Mouse (Mus musculus): Measurements from ENCODE around the gene Egflam.

Gene Egflam

GRCm38 (mm10) chr15:7173776-7174175, 224.4 kb downstream of the Egflam start:
- WGBS = 91% methylated on average over 8 of the region's 8 CpGs

- WGBS = 88% methylated on average over 7 of the region's 7 CpGs
Measured at GRCm38 (mm10) chr15:7173346-7173745, 224.8 kb downstream of the Egflam start.

GRCm38 (mm10) chr15:7172875-7173274, 225.3 kb downstream of the Egflam start:
- 57% methylated on average over 2 of the region's 2 CpGs for WGBS

GRCm38 (mm10) chr15:7167906-7168532, 230.2 kb downstream of the Egflam start:
- 85% methylated on average over 11 of the region's 11 CpGs for WGBS

DNA sequence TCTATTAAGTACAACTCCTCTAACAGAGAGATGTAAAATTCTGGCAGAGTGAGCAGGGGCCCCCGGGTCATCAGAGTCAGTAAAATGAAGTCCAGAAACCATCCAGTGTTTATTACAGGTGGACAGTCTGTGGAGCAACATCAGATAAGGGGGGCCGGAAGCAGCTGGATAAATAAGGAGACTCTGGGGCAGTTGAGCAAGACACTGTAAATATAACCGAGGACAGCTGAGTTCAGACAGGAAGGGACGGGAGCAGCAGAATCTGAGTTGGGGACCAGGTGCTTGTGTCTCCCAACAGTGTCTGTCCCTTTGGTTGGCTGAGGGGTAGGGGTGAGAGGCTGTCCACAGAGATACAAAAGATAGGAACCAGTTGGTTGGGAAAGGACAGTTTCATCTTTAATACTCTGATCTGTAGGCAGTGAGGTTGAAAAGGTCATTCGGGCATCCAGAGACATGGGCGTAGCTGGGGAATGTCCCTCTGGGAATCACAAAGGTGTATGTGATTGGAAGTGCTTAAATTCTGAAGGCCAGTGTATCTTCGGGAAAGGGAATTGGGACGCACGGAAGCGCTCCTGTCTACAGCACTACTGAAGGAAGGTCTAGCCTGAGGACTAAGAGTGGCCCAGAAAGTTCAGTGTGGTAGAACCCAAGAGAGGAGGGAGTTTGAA, 230.8 kb downstream of the Egflam start:
- WGBS = 93% methylated on average over 10 of the region's 10 CpGs

DNA sequence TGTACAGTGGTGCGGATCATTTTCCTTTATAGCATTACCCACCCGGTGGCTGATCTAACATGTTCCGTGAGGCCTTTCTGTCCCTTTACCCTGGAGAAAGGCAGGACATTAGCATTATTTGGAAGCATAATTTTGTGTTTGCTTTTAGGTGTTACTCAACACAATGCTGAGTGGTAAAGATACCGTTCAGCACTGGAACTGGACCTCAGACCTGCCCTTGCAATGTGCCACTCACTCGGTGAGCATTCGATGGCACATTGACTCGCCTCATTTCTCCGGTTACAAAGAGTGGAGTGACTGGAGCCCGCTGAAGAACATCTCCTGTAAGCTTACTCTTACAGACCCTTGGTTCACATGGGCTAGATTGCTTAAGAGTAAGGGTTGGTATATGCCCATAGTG, 231.5 kb downstream of the Egflam start:
- 98% methylated on average over 9 of the region's 9 CpGs for WGBS

- WGBS = 68% methylated on average over 6 of the region's 6 CpGs
Measured at GRCm38 (mm10) chr15:7163851-7164250, 234.3 kb downstream of the Egflam start.

GRCm38 (mm10) chr15:7160321-7160720, 237.9 kb downstream of the Egflam start:
- WGBS = 92% methylated on average over 8 of the region's 8 CpGs

DNA sequence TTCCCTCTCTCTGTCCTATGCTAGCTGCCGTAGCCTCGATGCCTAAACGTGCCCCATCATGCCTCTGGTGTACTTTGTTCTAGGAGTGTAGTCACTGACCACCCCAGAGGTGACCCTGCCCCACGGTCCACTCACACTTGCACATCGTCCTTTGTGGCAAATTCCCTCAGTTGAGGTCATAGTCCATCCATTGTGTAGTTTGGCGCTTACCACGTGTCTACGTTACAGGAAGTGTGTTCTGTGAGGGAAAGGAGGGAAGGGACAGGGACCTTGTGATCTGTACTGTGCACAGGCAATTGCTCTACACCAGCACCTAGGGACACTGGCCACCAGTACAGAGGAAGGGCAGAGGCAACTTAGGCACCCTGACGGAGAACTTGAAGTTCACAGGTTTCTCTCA, 238.3 kb downstream of the Egflam start:
- 94% methylated on average over 9 of the region's 9 CpGs for WGBS

GRCm38 (mm10) chr15:7157658-7158057, 240.5 kb downstream of the Egflam start:
- 97% methylated on average over 6 of the region's 6 CpGs for WGBS
